Mouse (Mus musculus) heart, adult 2 months (tissue): Measurements from ENCODE around the gene Wfdc15b. TPM values are rescaled to one million over a fixed set of nuclear protein-coding genes. Genes with fewer than 3 reads are reported as not detected.

Experiments used
- DNase-seq, 2 experiments: peaks; one replicate each; pipeline ENCODE4 v3.0.0; 2021
- H3K27ac ChIP-seq: fragments of 200-600 bp; 2 replicates; pipeline ENCODE4 v1.8.1; 2022
- H3K27me3 ChIP-seq: fragments of 200-500 bp; 2 replicates; pipeline ENCODE4 v1.6.1; 2012; ENCODE audit warnings: mild to moderate bottlenecking, low read length, inconsistent platforms, mixed read lengths; ENCODE audit not compliant: control insufficient read depth, insufficient read depth
- H3K36me3 ChIP-seq: fragments of 200-500 bp; 2 replicates; pipeline ENCODE4 v1.6.1; 2012; ENCODE audit warnings: low read length, inconsistent platforms; ENCODE audit not compliant: control insufficient read depth, insufficient read depth
- H3K4me1 ChIP-seq: fragments of 200-500 bp; 2 replicates; pipeline ENCODE4 v1.6.1; 2011; ENCODE audit warnings: low read length; ENCODE audit not compliant: control insufficient read depth, insufficient read depth
- H3K4me3 ChIP-seq: fragments of 200-600 bp; 2 replicates; pipeline ENCODE4 v1.8.1; 2022
- H3K79me2 ChIP-seq: fragments of 200-500 bp; replicated peaks from 2 replicates; pipeline ENCODE4 v1.6.1; 2012; ENCODE audit warnings: mild to moderate bottlenecking, inconsistent platforms, low read length, moderate library complexity, mixed read lengths; ENCODE audit not compliant: control insufficient read depth, insufficient read depth
- H3K9ac ChIP-seq: fragments of 200-500 bp; 2 replicates; pipeline ENCODE4 v1.6.1; 2012; ENCODE audit warnings: low read depth, mild to moderate bottlenecking, control low read depth, inconsistent platforms, low read length, mixed read lengths
- CTCF ChIP-seq: fragments of 200-600 bp; IDR thresholded peaks from 2 replicates; pipeline ENCODE4 v1.8.1; 2022; ENCODE audit warnings: antibody characterized with exemption, mild to moderate bottlenecking, moderate library complexity
- EP300 ChIP-seq: fragments of 200-500 bp; IDR thresholded peaks from 2 replicates; pipeline ENCODE4 v1.6.1; 2011; ENCODE audit warnings: low read depth, low read length, control low read depth; ENCODE audit not compliant: insufficient read depth
- POLR2A ChIP-seq: fragments of 200-500 bp; IDR thresholded peaks from 2 replicates; pipeline ENCODE4 v1.6.1; 2011; ENCODE audit warnings: mild to moderate bottlenecking, low read depth, low read length, control low read depth; ENCODE audit not compliant: insufficient read depth
- WGBS: fragments of 180-500 bp; shearing (Covaris S2); methylation state at CpG from one replicate; pipeline ENCODE4 v1.1.7; 2018; 5-methylcytosine and 5-hydroxymethylcytosine counted together
- intact Hi-C: fragments of 180-260 bp; cut with DNase I; formaldehyde crosslinking; loops from one replicate; pipeline ENCODE4 v1.15.1; 2025
- polyA plus RNA-seq: library from polyadenylated mRNA; depleted of rRNA; stranded (reverse); fragments of >200 nt; gene quantifications from 2 replicates; pipeline ENCODE4 v1.2.3, GENCODE M21; 2012
- total RNA-seq, 2 experiments: library from RNA; stranded (reverse); gene quantifications; 2 replicates each; pipeline ENCODE4 v1.2.3; 2021

Wfdc15b gene
- total and polyA plus RNA-seq, 3 experiments = not detected

GRCm38 (mm10) chr2:164183340-164183739 is 38.1 kb downstream of the Wfdc15b start:
- DNase-seq = no peak
- Histone ChIP-seq H3K4me1 (no peaks in the 10 kb centered on the region; the same call in 1 of the 2 replicates), H3K79me2 (no peaks in the 10 kb centered on the region), H3K27ac (no peak overlapping the region), H3K4me3 (no peak overlapping the region), H3K27me3 (no peaks in the 10 kb centered on the region), H3K9ac (no peak overlapping the region), H3K36me3 (no peaks in the 10 kb centered on the region)
- no peak for TF ChIP-seq EP300
- TF ChIP-seq CTCF = no peak
- TF ChIP-seq POLR2A = no peak
- intact Hi-C loops = no loop called here
- 90% methylated on average over 9 of the region's 9 CpGs for WGBS

- Histone ChIP-seq H3K9ac (no peak within 1 kb of the TSS), H3K27me3 (no peaks in the 10 kb centered on the region), H3K27ac (no peak within 1 kb of the TSS), H3K4me3 (no peak within 1 kb of the TSS), H3K79me2 (no peaks in the 10 kb centered on the region), H3K36me3 (no peaks in the 10 kb centered on the region), H3K4me1 (no peaks in the 10 kb centered on the region; the same call in 1 of the 2 replicates)
- 72% methylated on average over 7 of the region's 7 CpGs for WGBS
- no peak for TF ChIP-seq EP300
- no peak for TF ChIP-seq CTCF
- no peak for TF ChIP-seq POLR2A
- DNase-seq = no peak
- intact Hi-C loops = no loop called here
These were observed 38.7 kb downstream of the Wfdc15b start, which contains the start of gene Wfdc5 for GRCm38 (mm10) chr2:164182692-164183255. TSS of gene Wfdc5 (minus strand) at chr2:164182742.

- intact Hi-C loops = loop anchor here (2.0 kb wide), 1 partner anchor 74 kb away; no protein-coding TSS in a partner anchor
- no peaks in the 10 kb centered on the region for H3K79me2 ChIP-seq
- 80% methylated on average over 4 of the region's 4 CpGs for WGBS
These were observed 40.7 kb downstream of the Wfdc15b start for GRCm38 (mm10) chr2:164180770-164181169.

DNA sequence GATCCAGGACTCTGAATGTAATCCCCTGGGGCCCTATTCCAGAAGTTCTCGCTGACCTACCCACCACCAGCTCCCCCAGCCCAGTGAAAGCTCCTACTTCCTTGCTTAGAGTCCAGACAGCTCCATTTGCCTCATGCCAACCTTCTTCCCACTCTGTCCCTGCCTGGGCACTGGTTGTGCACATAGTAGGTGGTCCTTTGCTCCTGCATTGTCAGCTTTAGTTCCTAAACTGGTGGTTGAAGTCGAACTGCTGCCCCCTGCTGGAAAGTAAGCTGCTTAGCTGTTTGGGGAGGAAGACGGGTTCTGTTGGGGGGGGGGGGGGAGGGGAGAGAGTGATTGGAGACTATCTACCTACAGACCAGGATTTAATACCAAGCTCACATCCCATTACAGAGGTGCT is 41.3 kb downstream of the Wfdc15b start:
- Histone ChIP-seq H3K36me3 (no peaks in the 10 kb centered on the region), H3K9ac (no peak overlapping the region), H3K79me2 (no peaks in the 10 kb centered on the region), H3K4me1 (no peaks in the 10 kb centered on the region; the same call in 1 of the 2 replicates), H3K27ac (no peak overlapping the region), H3K4me3 (no peak overlapping the region), H3K27me3 (no peaks in the 10 kb centered on the region)
- 43% methylated on average over 3 of the region's 3 CpGs for WGBS
- TF ChIP-seq POLR2A (no peak), CTCF (peak; percentile 55)
- intact Hi-C loops = loop anchor here (2.0 kb wide), 1 partner anchor 73 kb away; no protein-coding TSS in a partner anchor
- DNase-seq = no peak

More at GRCm38 (mm10) chr2:164180770-164181169, 40.7 kb downstream of the Wfdc15b start:
- Histone ChIP-seq H3K36me3 (no peaks in the 10 kb centered on the region), H3K27me3 (no peaks in the 10 kb centered on the region), H3K4me1 (no peaks in the 10 kb centered on the region; the same call in 1 of the 2 replicates), H3K9ac (no peak overlapping the region), H3K4me3 (no peak overlapping the region), H3K27ac (no peak overlapping the region)
- no peak for DNase-seq
- no peak for TF ChIP-seq CTCF
- TF ChIP-seq EP300 = no peak
- TF ChIP-seq POLR2A = no peak

DNA sequence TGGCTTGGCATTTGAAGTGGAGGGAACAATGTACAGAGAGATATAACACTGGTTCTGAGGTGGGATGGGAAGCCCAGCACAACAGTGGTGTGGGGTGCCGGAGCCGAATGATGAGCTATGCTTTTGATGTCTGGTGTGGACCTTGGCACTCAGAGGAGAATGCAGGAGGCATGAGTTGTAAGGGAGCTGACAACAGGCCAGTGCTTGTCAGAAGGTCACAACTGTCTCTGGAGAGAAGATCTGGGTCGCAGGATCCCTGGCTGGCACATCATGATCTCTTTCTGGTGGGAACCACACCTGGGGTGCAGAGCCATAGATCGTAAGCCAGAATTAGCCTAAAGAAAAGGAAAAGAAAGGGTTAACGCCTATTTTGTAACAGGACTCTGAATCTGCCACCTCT is 43.6 kb downstream of the Wfdc15b start:
- intact Hi-C loops = no loop called here
- TF ChIP-seq EP300 (no peak), CTCF (no peak), POLR2A (no peak)
- Histone ChIP-seq H3K4me1 (no peaks in the 10 kb centered on the region), H3K9ac (no peak overlapping the region), H3K27ac (no peak overlapping the region), H3K36me3 (no peaks in the 10 kb centered on the region), H3K27me3 (no peaks in the 10 kb centered on the region), H3K79me2 (no peaks in the 10 kb centered on the region), H3K4me3 (no peak overlapping the region)
- no peak for DNase-seq
- 85% methylated on average over 5 of the region's 5 CpGs for WGBS

DNA sequence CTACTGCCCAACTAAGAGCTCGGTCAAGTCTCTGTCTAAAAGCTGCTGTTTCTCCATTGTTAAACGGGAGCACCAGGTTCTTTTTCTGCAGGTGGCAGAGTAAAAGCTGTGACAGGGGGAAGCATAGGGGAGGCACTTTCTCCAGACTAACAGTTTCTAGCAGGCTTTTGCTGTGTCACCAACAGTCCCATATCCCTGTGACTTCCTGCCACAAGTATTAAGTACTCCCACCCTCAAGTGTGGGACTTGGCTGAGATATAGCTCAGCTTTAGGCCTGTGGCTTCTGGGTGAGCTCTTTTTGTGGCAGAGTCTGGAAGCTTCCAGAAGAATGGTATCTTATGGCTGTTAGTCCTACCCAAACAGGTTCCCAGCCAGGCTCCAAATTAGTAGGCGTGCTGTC is 45.6 kb downstream of the Wfdc15b start:
- TF ChIP-seq EP300 (no peak), CTCF (no peak), POLR2A (no peak)
- intact Hi-C loops = no loop called here
- no peaks in the 10 kb centered on the region for H3K4me1 ChIP-seq
- DNase-seq = no peak
- H3K27ac ChIP-seq = no peak overlapping the region
- H3K4me3 ChIP-seq = no peak overlapping the region
- no peaks in the 10 kb centered on the region for H3K36me3 ChIP-seq
- no peaks in the 10 kb centered on the region for H3K79me2 ChIP-seq
- H3K9ac ChIP-seq = no peak overlapping the region
- 66% methylated on average over 3 of the region's 3 CpGs for WGBS
- peaks cover 2% of the 10 kb centered on the region; the same call in 1 of the 2 replicates for H3K27me3 ChIP-seq
